Mouse (Mus musculus): ENCODE measurements around the gene Kcnj10. TPM values are rescaled to one million over a fixed set of nuclear protein-coding genes. Genes with fewer than 3 reads are reported as not detected.

Kcnj10 gene
- total and polyA plus RNA-seq, 3 experiments = 0.04 to 0.72 TPM; not detected in 1

- H3K27ac ChIP-seq (ENCODE audit: control insufficient read depth, low read depth, low read length) = no peak overlapping the region
- no peak overlapping the region for H3K9ac ChIP-seq (ENCODE audit: control insufficient read depth, low read depth, low read length, poor library complexity, severe bottlenecking)
- TF ChIP-seq MEF2A (IDR thresholded peaks at IDR 0.05; ENCODE audit: extremely low read depth, insufficient replicate concordance, low read depth, low read length, poor library complexity, severe bottlenecking) (no peak), KAT2A (conservative IDR thresholded peaks at IDR 0.05; ENCODE audit: low read depth, low read length) (no peak), RAD21 (IDR thresholded peaks at IDR 0.05; ENCODE audit: low read depth, low read length) (peak; percentile 78), MXI1 (IDR thresholded peaks at IDR 0.05; ENCODE audit: low read depth, low read length) (no peak), ZMIZ1 (IDR thresholded peaks at IDR 0.05; ENCODE audit: low read depth, low read length) (no peak), GATA1 (IDR thresholded peaks at IDR 0.05; ENCODE audit: low read depth, low read length) (no peak), CTCF (IDR thresholded peaks at IDR 0.05 in 2 of 3, conservative IDR thresholded peaks at IDR 0.05 in 1 of 3; ENCODE audit: control insufficient read depth in 1 of 3, insufficient read depth in 1 of 3, low read depth in 2 of 3, low read length in 3 of 3, poor library complexity in 1 of 3, severe bottlenecking in 1 of 3) (peak; percentile 91 to 95 (median 94)), TCF12 (IDR thresholded peaks at IDR 0.05; ENCODE audit: low read depth, low read length) (no peak), ZNF384 (IDR thresholded peaks at IDR 0.05; ENCODE audit: low read depth, low read length) (no peak), SMC3 (IDR thresholded peaks at IDR 0.05; ENCODE audit: low read depth, low read length) (peak; percentile 92), MAFK (IDR thresholded peaks at IDR 0.05; ENCODE audit: borderline replicate concordance, low read depth, low read length) (no peak), JUND (IDR thresholded peaks at IDR 0.05; ENCODE audit: low read depth, low read length) (no peak), NRF1 (IDR thresholded peaks at IDR 0.05; ENCODE audit: insufficient read depth, low read depth, low read length, poor library complexity, severe bottlenecking) (no peak), E2F4 (IDR thresholded peaks at IDR 0.05; ENCODE audit: borderline replicate concordance, low read depth, low read length) (no peak), MAX (IDR thresholded peaks at IDR 0.05; ENCODE audit: low read length) (no peak), USF1 (IDR thresholded peaks at IDR 0.05; ENCODE audit: low read depth, low read length) (no peak), TBP (IDR thresholded peaks at IDR 0.05; ENCODE audit: low read depth, low read length) (no peak), ZKSCAN1 (IDR thresholded peaks at IDR 0.05; ENCODE audit: low read depth, low read length) (no peak), BHLHE40 (IDR thresholded peaks at IDR 0.05; ENCODE audit: borderline replicate concordance, low read depth, low read length) (no peak), RCOR1 (IDR thresholded peaks at IDR 0.05; ENCODE audit: low read depth, low read length) (no peak), HCFC1 (IDR thresholded peaks at IDR 0.05; ENCODE audit: low read depth, low read length) (no peak), MYC (IDR thresholded peaks at IDR 0.05; ENCODE audit: low read depth, low read length) (no peak), GABPA (IDR thresholded peaks at IDR 0.05; ENCODE audit: low read depth, low read length) (no peak), EP300 (IDR thresholded peaks at IDR 0.05; ENCODE audit: low read depth in 1 of 2, low read length in 2 of 2) (no peak), MYB (IDR thresholded peaks at IDR 0.05; ENCODE audit: low read depth, low read length) (no peak), CHD2 (IDR thresholded peaks at IDR 0.05; ENCODE audit: low read length) (no peak), ELF1 (IDR thresholded peaks at IDR 0.05; ENCODE audit: low read depth, low read length) (no peak), TAL1 (IDR thresholded peaks at IDR 0.05; ENCODE audit: low read length) (no peak), POLR2A (IDR thresholded peaks at IDR 0.05; ENCODE audit: control insufficient read depth in 1 of 2, insufficient read depth in 1 of 2, low read depth in 1 of 2, low read length in 2 of 2, poor library complexity in 1 of 2) (no peak), USF2 (IDR thresholded peaks at IDR 0.05; ENCODE audit: borderline replicate concordance in 1 of 2, insufficient read depth in 1 of 2, low read depth in 1 of 2, low read length in 2 of 2) (no peak), NELFE (IDR thresholded peaks at IDR 0.05; ENCODE audit: low read depth, low read length) (no peak), ZC3H11A (IDR thresholded peaks at IDR 0.05; ENCODE audit: low read depth, low read length) (peak; percentile 70), POLR2AphosphoS5 (IDR thresholded peaks at IDR 0.05; ENCODE audit: borderline replicate concordance, low read depth, low read length) (no peak), SIN3A (IDR thresholded peaks at IDR 0.05; ENCODE audit: low read length) (0 out of 2 replicates have a peak, but pooled peaks have one; percentile 29), MAZ (IDR thresholded peaks at IDR 0.05; ENCODE audit: low read depth, low read length) (0 out of 2 replicates have a peak, but pooled peaks have one; percentile 43), POLR2AphosphoS2 (IDR thresholded peaks at IDR 0.05; ENCODE audit: low read length) (no peak)
- H3K4me1 ChIP-seq (ENCODE audit: control insufficient read depth in 1 of 2, insufficient read depth in 2 of 2, low read length in 2 of 2) = no peaks in the 10 kb centered on the region
- H3K27me3 ChIP-seq (ENCODE audit: control insufficient read depth in 1 of 2, insufficient read depth in 2 of 2, low read length in 2 of 2) = peaks cover 4 to 9% of the 10 kb centered on the region in 2 experiments
- peak; percentile 69 for DNase-seq (ENCODE audit: low read depth, low spot score)
- H3K4me3 ChIP-seq (ENCODE audit: control insufficient read depth in 1 of 2, insufficient read depth in 1 of 2, low read depth in 2 of 2, low read length in 2 of 2) = no peak overlapping the region
- H3K79me2 ChIP-seq (ENCODE audit: control insufficient read depth, insufficient read depth, low read length, poor library complexity) = no peaks in the 10 kb centered on the region
- no peaks in the 10 kb centered on the region for H3K9me3 ChIP-seq (replicated peaks; ENCODE audit: insufficient read depth, low read length)
- H3K36me3 ChIP-seq (ENCODE audit: control insufficient read depth in 1 of 2, insufficient read depth in 2 of 2, low read length in 2 of 2) = no peaks in the 10 kb centered on the region
Observed at GRCm38 (mm10) chr1:172357550-172357949, 16.5 kb downstream of the Kcnj10 start.
